Mouse (Mus musculus) erythroblast, adult 5-6 weeks (primary cell): ENCODE data around the gene Fgfr2. TPM values are rescaled to one million over a fixed set of nuclear protein-coding genes. Genes with fewer than 3 reads are reported as not detected.

Experiments
- ATAC-seq: replicated peaks from 2 replicates; pipeline ENCODE4 v1.8.0; 2016; ENCODE audit warnings: moderate number of reproducible peaks, mild to moderate bottlenecking, moderate TSS enrichment, inconsistent platforms; ENCODE audit not compliant: poor library complexity, low FRiP score, severe bottlenecking
- total RNA-seq, 2 experiments: library from RNA; stranded (forward) in 1 of 2; stranded (reverse) in 1 of 2; fragments of 150-400 nt in 1 of 2; fragments of 200-764, 138-1000 nt in 1 of 2; gene quantifications; 2 replicates each; pipeline versions ENCODE4 v1.2.3 to v1.2.4; 2015 to 2017; ENCODE audit warnings: low replicate concordance in 2 of 2

Fgfr2 gene
- total RNA-seq, 2 experiments from 2014 or later, result 4.8 TPM; not detected in 1

DNA sequence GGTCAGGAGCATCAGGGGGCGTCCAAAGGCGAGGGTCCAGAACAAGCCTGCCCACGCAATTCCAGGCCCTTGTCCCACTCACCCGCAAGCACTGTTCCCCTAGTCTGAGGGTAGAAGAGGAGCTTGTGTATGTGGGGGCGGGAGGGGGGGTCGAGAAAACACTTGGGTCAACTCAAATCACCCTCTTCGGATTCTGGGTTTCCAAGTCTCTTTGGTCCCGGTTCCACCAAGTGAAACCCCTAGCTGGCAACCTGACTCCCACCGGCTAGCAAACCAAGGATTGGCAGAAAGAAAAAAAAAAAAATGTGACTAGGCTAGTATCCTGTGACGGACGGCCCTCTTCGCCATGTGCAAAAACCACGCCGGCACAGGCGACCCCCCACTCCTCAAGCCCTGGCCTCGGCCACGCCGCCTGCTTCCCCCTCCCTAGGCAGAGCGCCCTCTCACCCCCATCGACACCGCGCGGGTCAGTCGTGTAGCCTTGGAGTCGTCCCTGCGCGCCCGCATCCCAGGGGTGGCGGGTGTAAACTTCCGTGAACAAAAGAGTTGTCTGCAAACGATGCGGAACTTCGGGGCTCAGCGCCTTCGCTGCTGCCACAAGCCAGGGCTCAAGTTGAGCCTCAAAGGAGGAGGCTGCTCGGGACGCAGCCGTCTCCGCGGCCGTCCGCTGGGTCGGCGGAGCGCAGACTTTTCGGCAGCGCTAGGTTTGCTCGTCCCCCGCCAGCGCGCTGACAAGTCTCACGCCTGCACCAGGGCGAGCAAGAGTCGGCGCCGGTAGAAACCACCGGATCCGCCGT is 310.3 kb downstream of the Fgfr2 start:
- ATAC-seq, result peak; percentile 43

DNA sequence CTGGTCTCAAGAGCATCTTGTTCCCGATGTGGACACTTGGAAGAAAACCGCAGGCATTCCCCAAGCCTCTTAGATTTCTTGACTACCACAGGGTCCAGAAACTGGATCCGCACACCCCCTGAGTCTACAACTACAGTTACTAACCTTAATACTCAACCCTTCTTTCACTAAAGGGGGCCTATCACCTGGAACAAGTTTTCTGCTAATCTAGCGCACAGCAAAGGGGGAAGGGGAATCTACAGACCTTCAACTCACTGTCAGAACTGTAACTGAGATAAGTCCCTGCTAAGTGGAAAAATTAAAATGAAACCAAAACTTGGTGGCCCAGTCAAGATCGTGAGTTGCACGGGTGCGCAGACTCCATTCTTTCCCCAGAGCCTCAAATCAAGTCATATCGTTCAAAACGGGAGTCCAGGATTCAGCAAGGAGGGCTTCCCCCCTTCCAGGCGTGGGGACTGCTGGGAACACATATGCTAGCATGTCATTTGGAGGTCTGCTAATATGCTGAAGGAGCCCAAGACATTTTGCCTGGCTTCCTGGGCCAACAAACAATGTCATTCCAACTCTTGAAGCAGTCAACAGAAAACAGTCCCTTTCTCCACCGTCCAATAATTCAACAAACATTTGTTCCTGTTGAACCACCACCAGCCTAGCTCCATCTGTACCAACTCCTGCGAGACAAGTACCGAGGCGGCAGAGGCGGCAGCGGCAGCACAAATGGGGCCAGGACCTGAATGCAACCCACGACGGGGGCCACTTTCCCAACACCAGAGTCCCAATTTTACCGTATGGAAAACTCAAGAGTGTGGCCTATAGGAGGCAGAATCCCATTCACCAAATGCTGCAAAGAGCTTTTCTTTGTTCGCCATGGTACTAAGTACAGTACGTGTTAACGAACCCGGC is 311.2 kb downstream of the Fgfr2 start:
- ATAC-seq, result peak; percentile 45

DNA sequence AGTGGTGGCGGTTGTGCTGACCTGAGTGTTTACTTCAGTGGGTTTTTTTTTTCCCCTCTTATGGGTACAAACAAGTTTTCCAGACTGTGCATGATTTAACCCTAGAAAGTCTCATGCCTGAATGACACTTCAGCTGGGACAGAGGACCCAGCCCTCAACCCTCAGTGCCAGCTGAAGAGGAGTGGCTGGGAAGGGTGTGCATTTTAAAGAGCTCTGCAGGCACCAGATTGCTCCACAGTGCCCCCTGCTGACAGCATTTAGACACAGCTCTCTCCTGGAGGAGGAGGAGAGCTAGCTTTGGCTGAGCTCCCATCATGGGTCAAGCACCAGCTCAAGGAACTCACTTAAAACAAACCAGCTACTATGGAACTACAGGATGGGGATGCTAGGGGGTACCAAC is 312.3 kb downstream of the Fgfr2 start:
- ATAC-seq, result peak; percentile 76

- ATAC-seq, result no peak
Measured at GRCm38 (mm10) chr7:132810368-132810767, 312.8 kb downstream of the Fgfr2 start.

GRCm38 (mm10) chr7:132809721-132810120 is 313.4 kb downstream of the Fgfr2 start:
- no peak for ATAC-seq

DNA sequence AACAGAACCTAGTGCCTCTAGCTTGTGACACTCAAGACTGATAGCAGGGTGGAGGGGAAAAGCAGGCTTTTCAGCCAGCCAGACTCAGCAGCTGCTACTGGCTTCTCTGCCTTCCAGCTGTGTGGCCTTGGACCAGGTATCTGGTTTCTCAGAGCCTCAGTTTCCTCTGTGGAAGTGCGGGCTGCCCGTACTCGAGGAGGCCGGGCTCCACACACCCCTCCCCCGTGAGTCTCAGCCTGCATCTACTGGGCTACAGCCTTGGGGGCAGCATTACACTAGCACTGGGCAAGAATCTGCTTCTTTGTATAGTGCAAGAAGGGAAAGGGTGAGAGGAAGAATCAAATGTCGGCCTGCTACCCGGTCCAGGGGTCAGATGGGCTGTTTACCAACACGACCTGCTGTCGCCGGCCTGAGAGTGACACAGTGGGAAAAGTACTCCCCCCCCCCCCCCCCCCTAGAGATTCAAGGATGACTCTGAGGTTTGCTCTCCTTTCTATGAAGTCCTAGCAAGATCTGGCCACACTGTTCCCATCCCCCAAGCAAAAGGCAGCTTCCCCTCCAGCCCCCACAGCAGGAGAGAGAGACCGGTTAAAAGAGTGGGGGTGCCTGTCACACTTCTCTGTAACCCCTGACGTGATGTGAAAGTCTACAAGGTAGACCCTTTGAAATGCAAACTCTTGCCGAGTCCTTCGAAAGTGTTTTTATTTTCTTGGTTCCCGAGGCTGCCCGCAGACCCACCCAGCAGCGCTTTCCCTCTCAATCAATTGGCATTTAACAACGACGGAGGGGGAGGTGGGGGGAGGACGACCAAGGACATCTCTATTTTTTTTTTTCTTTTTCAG is 314.1 kb downstream of the Fgfr2 start:
- ATAC-seq, result no peak

DNA sequence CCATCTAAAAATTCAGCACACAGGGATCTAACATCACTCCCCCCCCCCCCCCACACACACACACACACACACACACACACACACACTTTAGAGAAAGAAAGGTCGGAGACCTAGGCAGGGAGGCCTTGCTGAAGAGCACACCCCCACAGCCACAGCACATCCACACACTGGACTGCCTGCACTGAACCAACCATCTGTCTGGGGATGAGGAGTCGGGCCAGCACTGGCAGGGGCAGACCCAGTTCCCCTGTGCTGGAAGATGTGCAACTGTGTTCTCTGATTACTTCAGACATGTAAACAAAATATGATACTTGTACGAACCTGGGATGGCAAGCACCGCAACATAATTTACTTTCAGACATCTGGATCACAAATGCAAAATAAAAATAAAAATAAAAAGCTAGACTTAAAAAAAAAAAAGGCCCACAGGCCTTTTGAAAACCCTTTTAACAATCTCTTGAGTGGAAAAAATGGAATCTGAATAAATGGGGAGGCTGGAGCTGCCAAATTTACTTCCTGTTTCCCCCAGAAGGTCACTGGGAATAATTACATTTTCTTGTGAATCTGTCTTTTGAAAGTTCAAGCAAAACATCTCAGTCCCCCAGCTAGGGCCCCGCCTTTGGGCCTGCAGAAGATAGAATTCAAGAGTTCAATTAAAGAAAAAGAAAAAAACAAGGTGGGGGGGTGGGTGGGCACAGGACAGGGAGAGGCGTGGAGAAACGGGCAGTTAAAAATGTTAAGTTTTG is 314.9 kb downstream of the Fgfr2 start:
- ATAC-seq, result no peak

DNA sequence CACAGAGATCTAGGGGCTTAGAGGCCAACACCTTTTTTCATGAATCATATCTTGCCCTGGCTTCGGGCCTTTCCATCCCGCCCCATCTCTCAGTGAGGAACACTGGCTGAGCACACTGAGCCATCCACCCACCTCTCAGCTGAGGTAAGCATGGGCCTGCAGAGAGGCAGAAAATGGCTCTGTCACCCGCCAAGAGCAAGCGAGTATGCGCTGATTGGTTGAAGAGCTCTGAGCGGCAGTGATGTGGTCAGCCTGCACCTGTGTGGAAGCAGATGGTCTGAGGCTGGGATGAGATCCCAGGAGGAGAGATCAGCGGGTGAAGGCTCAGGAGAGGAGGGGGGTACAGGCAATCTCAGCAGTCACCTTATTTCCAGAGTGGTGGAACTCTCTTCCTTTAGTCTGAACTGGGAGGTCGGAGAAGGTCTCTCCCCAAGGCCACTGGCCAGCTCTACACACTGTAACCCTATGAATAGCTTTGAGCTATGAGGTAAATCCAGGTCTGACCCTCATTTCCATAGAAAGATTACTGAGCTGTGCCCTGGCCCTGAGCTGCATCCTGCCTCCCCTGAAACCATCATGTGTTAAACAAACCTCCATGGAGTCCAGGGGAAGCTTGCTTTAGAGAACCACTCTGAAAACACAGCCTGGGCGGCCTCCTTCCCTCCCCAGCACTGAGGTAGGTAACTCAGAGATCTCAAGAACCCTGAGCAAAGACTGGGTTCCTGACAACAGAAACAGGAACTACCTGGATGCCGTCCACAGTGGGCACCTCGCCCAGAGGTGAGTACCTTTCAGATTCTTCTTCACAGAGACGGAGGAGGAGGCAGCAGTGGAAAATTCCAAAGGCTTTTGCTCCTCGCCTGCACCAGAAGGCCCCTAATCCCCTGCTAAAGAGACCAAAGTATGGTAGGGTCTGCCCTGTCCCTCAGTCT is 316.0 kb downstream of the Fgfr2 start:
- ATAC-seq, result no peak

DNA sequence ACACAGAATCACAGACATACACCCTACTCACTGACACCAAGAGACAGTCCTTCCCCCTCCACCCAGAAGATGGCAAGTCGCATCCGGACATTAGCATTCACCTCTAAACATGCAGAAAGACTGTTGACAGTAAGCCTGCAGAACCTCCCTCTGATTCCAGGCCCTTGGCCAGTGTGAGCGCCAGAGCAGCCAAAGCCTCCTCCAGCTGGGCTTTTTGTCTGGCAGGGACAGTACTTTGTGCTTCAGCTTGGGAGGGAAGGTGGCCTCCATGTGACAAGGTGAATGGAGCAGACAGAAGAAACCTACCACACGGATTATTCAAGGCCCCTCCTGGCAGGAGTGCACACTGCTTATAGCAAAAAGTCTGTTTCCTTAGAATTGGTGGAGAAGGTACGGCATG is 316.9 kb downstream of the Fgfr2 start:
- ATAC-seq, result no peak

GRCm38 (mm10) chr7:132804951-132805350 is 318.2 kb downstream of the Fgfr2 start:
- no peak for ATAC-seq

DNA sequence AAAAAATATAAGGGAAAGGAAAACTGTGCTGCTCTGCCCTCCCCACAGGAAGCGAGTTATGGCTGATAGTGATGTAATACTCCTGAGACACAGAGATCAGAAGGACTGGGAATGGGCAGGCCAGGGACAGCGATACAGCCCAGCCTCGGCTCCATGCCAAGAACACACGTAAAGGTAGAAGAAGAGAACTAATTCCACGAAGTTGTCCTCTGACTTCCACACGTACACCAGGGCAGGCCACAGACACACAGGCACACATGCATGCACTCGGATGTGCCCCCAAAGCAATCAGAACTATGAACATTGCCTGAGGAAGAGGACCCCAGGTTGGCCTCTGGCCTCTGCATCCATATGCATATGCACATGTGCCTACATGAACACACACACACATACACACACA is 318.7 kb downstream of the Fgfr2 start:
- 0 out of 2 replicates have a peak, but pooled peaks have one; percentile 17 for ATAC-seq

- ATAC-seq, result peak; percentile 68
Measured at GRCm38 (mm10) chr7:132803962-132804361, 319.2 kb downstream of the Fgfr2 start.

DNA sequence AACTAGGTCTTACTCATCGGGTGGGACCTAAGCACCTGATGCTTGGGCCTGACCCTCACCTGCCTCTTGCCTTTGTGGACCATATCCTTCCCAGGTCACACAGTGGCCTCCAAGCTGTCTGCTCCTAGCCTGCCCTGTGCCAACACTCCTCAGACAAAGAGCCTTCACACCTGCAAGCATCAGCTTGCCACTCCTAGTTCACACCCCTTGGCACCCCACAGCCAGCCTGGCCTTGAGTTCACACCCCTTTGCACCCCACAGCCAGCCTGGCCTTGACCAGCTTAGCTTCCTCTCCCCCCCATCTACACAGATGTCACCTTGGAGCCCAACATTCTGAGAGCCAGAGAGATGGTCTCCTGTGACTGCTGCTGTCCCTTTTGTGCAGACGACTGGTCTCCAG is 319.8 kb downstream of the Fgfr2 start:
- 0 out of 2 replicates have a peak, but pooled peaks have one; percentile 3 for ATAC-seq

- ATAC-seq, result no peak
Measured at GRCm38 (mm10) chr7:132802691-132803090, 320.5 kb downstream of the Fgfr2 start.

DNA sequence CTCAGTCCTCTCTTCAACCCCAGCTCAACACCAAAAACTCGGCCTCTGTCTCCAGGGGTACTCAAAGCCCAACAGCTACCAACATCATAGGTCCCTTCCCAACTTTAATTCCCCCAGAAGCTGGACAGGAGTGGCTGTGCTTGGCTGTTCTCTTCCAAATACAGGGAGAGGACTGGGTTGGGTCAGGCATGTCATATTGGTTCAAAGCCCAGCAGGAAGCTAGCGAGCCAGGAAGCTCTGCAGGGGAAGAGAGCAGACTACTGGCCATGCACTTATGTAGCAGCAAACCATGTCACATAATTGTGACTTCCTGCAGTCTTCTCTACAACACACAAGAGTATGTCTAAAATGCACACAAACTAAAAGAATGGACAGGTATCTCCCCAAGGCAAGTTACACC is 321.1 kb downstream of the Fgfr2 start:
- no peak for ATAC-seq

- ATAC-seq, result no peak
Measured at GRCm38 (mm10) chr7:132801509-132801908, 321.6 kb downstream of the Fgfr2 start.

- no peak for ATAC-seq
Measured at GRCm38 (mm10) chr7:132800868-132801267, 322.3 kb downstream of the Fgfr2 start.
